Mouse (Mus musculus): ENCODE data around the gene 4921504E06Rik. TPM values are rescaled to one million over a fixed set of nuclear protein-coding genes. Genes with fewer than 3 reads are reported as not detected.

Gene 4921504E06Rik
- total RNA-seq, 2 experiments from 2014 or later: not detected

DNA sequence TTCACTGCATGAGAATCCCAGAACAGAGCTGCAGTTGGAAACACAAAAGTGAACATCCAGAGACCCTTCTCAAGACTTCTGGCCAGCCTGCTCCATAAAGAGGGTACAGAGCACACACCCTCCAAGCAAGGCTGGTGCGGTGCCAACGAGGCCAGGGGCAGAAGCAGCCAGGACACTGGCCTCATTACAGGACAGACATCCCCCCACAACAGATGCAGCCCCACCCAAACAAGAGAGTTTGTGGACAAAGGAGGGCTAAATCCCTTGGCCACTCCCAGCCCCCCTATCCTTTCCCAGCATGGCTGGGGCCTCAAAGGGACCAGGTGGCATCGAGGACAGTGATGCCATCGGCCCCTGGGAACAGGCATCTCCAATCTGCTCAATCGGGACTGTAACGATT, 130.6 kb downstream of the 4921504E06Rik start:
- no peak for DNase-seq (ENCODE audit: low spot score in 2 of 2)

DNA sequence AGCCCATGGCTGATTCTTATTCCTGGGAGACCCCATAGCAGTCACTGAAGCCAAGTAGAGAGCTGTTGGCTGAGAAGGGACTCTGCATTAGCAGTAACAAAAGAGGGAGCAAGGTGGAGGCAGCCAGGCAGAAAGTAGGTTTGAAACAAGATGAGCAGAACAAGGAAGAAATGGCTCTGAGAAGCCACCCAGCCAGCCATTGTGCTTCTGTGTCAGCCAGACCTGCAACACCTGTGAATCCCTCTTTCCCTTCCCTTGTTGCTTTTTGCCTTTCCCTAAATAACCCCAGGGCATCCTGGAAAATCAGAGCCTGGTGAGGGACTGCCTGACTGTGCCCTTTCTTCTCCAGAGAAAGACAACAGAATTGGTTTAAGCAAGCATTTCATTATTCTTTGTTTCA, 131.5 kb downstream of the 4921504E06Rik start:
- DNase-seq (ENCODE audit: low spot score in 2 of 2): no peak

DNA sequence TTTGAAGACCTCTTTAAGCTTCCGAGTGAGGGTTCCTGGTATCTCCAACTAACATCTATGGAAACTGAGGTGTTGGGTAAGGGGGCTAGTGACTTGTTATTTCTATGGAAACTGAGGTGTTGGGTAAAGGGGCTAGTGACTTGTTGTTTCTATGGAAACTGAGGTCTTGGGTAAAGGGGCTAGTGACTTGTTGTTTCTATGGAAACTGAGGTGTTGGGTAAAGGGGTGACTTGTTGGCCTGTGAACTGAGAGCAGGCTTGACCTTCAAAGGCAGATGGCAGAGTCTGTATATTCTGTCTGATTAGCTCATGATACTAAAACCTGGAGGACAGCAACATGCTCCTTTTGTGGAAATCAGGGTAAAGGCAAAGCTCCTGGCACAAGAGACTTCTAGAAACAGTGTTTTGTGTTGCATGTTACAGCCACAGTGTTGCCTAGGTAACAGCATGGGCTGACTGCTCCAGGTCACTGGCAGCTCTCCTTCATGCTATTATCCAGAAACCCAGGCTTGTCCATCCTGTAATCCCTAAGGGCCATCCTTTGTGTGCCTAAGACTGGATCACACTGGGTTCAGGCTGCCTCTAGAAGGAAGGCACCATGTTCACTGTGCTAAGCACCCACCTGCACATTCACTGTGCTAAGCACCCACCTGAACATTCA, 133.9 kb downstream of the 4921504E06Rik start:
- no peak for DNase-seq (ENCODE audit: low spot score in 2 of 2)

DNA sequence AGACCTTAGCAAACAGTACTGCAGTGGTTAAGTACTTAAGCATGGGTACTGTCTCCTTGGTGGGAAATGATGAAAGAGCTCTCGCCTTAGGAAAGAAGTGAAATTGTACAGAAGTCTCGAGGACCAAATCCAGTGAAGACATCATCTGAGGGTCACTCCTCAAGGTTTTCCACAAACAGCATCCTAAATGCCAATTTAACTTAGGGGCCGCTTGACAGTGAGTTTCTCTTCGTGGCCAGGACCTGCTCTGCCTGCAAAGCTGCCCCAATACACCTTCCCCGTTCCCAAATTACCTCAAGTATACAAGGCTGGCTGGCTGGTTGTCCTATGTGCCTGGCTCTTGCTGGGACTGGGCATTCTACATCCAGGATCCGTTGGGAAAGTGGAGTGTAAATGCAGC, 137.6 kb downstream of the 4921504E06Rik start:
- DNase-seq (ENCODE audit: low spot score in 2 of 2): no peak

DNA sequence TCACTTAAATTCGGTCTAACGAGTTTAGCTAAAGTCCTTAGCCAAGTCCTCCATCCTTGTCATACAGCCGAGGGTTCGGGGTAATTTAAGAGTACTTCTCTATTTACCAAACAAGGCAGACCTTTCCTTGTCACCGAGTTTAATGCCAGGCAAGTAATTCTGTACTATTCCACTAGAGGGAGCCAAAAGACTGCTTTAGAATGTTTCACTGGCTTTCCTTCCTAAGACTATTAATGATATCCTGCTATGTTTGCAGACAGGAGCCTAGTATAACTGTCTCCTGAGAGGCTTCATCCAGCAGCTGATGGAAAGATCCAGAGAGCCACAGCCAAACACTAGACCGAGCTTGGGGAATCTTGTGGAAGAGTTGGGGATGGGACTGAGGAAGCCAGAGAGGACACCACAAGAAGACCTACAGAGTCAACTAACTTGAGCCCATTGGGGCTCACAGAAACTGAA, 138.6 kb downstream of the 4921504E06Rik start:
- peak; percentile 31 to 52 for DNase-seq (ENCODE audit: low spot score in 2 of 2)

DNA sequence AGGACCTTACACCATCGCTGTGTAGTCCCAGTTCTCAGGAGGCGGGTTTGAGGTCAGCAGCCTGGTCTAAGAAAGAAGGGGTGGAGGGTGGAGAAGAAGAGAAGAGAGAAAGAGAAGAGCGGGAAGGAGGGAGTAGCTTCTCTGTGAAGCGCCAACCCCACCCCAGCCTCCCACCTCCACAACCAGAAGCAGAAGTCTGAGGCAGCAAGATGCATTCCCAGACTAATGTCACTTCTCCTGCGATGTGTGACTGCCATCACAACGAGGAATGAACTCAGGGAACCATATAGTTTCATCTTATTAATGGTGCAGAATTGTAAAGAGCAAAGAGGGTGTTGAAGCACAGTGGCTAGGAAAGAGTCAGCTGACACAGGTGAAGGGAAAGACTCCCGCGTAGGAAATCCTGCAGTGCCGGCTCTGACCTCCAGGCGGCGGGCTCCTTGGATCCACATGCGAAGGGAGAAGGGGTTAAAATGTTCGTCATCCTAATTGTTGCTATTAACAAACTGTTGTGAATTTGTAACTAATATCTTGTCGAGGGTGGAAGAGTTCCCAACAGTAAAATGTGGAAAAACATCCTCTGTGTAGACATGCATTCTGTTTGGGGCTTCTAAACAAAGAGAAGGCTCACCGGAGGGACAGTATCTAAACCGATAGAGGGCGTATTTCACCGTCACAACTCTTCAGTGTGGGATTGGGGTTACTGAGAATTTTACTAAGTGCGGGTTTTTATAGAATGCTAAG, 139.3 kb downstream of the 4921504E06Rik start:
- peak; percentile 83 to 86 for DNase-seq (ENCODE audit: low spot score in 2 of 2)

Other genes with a start within 250 kb of the 4921504E06Rik start
- 10 to 100 TPM; 17.4 to 19.4 TPM for gene Msrb2, start 182.5 kb downstream of the 4921504E06Rik start, total RNA-seq (2021)
- gene Ptf1a, start 108.3 kb downstream of the 4921504E06Rik start, total RNA-seq (2021): not detected
- gene Otud1, start 103.8 kb upstream of the 4921504E06Rik start, total RNA-seq (2021): 1 to 10 TPM; 7.4 to 7.7 TPM

Measured in layer of hippocampus, postnatal 10 days (tissue).